Mouse (Mus musculus) urinary bladder, postnatal 25 days (tissue): ENCODE results near the gene Olfr1200.

ENCODE experiments used
- DNase-seq: peaks from one replicate; pipeline ENCODE4 v3.0.0; 2022; ENCODE audit warnings: low spot score

The Olfr1200 gene

DNA sequence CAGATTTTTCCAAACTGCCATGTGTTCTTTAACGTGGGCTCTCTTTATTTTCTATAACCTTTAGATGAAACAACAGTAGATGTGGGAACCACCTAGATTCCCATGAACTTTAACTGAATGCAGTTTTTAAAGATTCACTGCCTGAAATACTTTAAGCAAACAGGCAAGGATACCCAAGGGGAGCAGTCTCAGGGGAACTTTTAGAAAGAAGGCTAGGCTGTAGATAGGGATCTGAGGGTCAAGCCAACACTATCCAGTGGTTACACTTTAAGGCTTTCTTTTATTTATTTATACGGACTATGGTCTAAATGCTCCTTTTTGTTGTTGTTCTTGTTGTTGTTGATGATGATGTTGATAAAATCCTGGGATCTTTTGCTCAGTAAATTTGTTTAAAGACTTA is at the start of gene Olfr1200:
Olfr1200 (minus strand) TSS at position 101 of the 400 bp plus-strand sequence.
- no peak for DNase-seq

DNA sequence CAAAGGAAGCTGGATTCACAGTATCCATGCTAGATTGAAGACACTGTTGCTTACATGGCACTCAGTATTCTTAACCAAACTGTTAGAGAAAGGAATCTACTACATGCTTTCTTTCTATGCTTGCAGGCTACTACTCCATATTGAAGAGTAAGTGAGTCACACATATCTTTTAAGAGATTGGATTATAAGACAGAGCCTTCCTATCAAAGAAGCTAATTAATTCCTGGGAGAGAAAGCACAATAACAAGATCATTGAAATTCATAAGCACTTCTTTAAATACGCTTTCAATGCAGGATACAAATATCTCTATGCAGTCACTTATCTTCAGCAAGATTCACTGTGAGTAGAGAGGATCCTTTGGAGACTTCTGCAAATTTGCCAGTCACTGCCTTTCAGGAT is 43.9 kb upstream of the Olfr1200 start, which contains the start of gene Olfr1202:
Olfr1202 (plus strand) TSS at position 301 of the 400 bp plus-strand sequence.
- DNase-seq: no peak

DNA sequence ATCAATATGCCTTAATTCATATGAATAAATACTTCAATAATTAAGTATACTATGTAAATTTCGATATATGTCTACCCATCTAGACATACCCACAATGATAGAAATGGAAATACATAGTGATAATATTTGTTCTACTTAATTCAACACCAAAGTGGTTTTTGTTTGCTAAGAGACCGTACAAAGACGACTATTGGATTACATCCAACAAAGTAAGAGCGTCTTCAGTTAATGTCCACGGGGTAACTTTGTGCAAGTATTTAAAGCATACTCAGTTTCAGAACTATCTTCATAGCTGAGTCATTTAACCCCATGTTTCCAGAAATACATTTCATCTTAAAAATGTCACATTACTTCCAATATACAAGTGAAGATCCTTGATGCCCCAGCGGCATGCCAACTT is 22.4 kb upstream of the Olfr1200 start, which contains the start of gene Olfr1201:
Olfr1201 (plus strand) TSS at position 301 of the 400 bp plus-strand sequence.
- no peak for DNase-seq

DNA sequence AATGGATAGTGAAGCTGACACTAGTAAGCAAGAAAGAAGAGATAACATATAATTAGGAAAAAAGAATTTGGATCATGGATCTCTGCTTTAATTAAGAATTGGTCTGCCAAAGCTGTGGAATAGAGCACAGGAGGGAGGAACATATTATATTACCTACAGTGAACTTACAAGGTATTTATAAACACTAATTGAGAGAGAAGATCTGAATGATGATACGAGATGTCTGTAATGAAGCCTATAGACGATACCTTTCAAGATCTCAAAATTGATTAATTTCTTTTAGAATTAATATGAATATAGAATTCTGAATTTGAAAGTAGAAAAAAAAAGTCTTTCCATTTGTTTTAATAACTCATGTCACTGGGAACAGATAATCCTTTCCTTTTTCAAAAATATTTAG is 9.9 kb downstream of the Olfr1200 start, which contains the start of gene Olfr1199:
Olfr1199 (minus strand) TSS at position 101 of the 400 bp plus-strand sequence.
- DNase-seq: no peak

DNA sequence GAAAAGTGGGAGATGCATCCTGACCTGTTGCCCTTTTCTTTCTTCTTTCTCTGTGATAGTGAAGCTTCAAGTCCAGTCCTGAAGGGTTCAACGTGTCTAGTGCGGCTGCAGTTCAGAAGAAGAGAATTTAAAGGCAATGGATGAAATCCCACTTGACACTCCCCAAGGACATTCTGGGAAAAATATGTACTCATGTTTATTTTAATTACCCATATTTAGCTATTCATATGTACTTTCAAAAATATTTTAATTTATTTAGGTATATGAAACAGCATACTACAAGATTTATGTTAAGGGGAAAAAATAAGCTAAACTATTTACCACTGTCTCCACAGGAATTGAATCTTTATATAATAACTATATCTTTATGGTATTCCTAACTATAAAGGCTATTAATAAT is 19.0 kb downstream of the Olfr1200 start, which contains the start of gene Olfr1198:
Olfr1198 (minus strand) TSS at position 101 of the 400 bp plus-strand sequence.
- no peak for DNase-seq

DNA sequence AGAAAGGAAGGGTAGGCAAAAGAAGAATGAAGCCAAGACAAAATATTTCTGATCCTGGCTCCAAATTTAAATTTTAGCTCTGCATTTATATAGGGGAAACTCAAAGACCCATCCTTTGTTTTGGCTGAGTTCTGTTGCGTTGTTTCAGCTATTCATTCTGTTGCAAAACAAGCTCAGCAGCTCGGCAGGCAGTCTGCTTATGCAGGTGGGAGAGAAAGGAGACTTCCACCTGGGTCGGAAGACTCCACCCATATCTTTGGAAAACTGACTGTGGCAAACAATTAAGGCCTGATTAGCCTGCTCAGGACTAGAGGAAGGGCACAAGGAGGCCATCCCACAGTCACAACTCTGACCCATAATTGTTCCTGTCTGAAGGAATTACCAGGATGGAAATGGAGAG is 26.9 kb downstream of the Olfr1200 start:
- no peak for DNase-seq

DNA sequence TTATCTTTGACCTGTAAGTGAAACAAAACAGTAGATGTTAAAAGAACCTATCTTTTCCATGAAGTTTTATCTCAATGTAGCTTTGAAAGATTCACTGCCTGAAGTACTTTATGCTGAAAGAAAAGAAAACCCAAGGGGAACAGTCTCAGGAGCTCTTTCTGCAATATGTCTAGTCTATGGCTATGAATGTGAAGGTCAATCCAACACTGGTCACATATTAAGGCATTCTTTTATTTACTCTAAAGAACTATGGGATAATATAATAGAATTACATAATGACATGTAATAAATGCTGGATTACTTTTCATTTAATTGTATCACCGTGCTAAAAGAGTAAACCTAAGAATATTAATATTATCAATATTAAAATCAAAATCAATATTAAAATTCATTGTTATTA is 38.0 kb downstream of the Olfr1200 start, which contains the start of gene Olfr1197:
Olfr1197 (minus strand) TSS at position 101 of the 400 bp plus-strand sequence.
- no peak for DNase-seq
